Comparison of ENCODE assay signal across 13 mouse cellular contexts in genomic region chr4:80047956-80048355, GRCm38 (mm10).
DNase-seq lines count a peak whose midpoint lies in the region; ATAC-seq and TF ChIP-seq lines count a peak whose summit lies in the region.
"Had no signal": no experiment of that assay in that cellular context is flagged by ENCODE, and none has a peak within 500 bp of the region (broad histone marks: within the 10 kb centered on the region; RNA-seq: fewer than 3 reads in every experiment).

No protein-coding gene starts in this region.

- whole genome bisulfite sequencing in midbrain, embryonic 11.5 days = 84% methylated on average over 6 of the region's 6 CpGs
- 83% methylated on average over 6 of the region's 6 CpGs for WGBS in midbrain, embryonic 14.5 days

- no peaks in the 10 kb centered on the region for H3K27me3 ChIP-seq in midbrain, embryonic 11.5 days (ENCODE audit: control insufficient read depth, insufficient read depth, low read length)
- no peaks in the 10 kb centered on the region for H3K27me3 ChIP-seq in midbrain, embryonic 14.5 days (ENCODE audit: control insufficient read depth, insufficient read depth, low read length)
- H3K27me3 ChIP-seq: embryonic facial prominence, embryonic 12.5 days had no signal

- H3K4me1 ChIP-seq in midbrain, embryonic 11.5 days (ENCODE audit: control insufficient read depth, insufficient read depth, low read length) = no peaks in the 10 kb centered on the region
- H3K4me1 ChIP-seq in midbrain, embryonic 14.5 days (ENCODE audit: control insufficient read depth, insufficient read depth, low read length) = no peaks in the 10 kb centered on the region
- H3K4me1 ChIP-seq: embryonic facial prominence, embryonic 12.5 days had no signal

- no peak for TF ChIP-seq CTCF in left cerebral cortex, adult 2 months (IDR thresholded peaks at IDR 0.05)

- DNase-seq in midbrain, embryonic 11.5 days (ENCODE audit: low spot score, missing footprints) = peak; percentile 61
- DNase-seq in midbrain, embryonic 14.5 days = no peak
- DNase-seq in frontal cortex, postnatal 36 days (ENCODE audit: low spot score in 2 of 2) = peak; percentile 49 to 79
- DNase-seq in left cerebral cortex, adult 2 months (ENCODE audit: extremely low spot score in 1 of 2, low spot score in 2 of 2) = peak; percentile 35 to 42
- DNase-seq in right cerebral cortex, postnatal 25 days = peak; percentile 58
- no peak for DNase-seq in gastrocnemius, postnatal 4 days (ENCODE audit: low spot score in 2 of 2)
- no peak for DNase-seq in embryo, embryonic 11 days
- no peak for DNase-seq in thymus, postnatal 36 days
- DNase-seq: kidney, adult 8-10 months; liver; lung, postnatal 14 days; thymus, postnatal 25 days had no signal

- intact Hi-C loops in left cerebral cortex, adult 2 months (cut with DNase I) = no loop called here

- no peak overlapping the region for H3K27ac ChIP-seq in midbrain, embryonic 11.5 days (ENCODE audit: low read depth, low read length)
- no peak overlapping the region for H3K27ac ChIP-seq in midbrain, embryonic 14.5 days (replicated peaks; ENCODE audit: low read depth, low read length)
- H3K27ac ChIP-seq in left cerebral cortex, adult 2 months = no peak overlapping the region
- H3K27ac ChIP-seq: embryonic facial prominence, embryonic 12.5 days had no signal

- no peaks in the 10 kb centered on the region for H3K36me3 ChIP-seq in midbrain, embryonic 11.5 days (ENCODE audit: control insufficient read depth, insufficient read depth, low read length)
- H3K36me3 ChIP-seq in midbrain, embryonic 14.5 days (ENCODE audit: control insufficient read depth, insufficient read depth, low read length) = no peaks in the 10 kb centered on the region
- H3K36me3 ChIP-seq: embryonic facial prominence, embryonic 12.5 days had no signal

- H3K4me3 ChIP-seq in midbrain, embryonic 11.5 days (ENCODE audit: low read depth, low read length) = no peak overlapping the region
- H3K4me3 ChIP-seq in midbrain, embryonic 14.5 days (replicated peaks; ENCODE audit: low read depth, low read length) = no peak overlapping the region
- H3K4me3 ChIP-seq in left cerebral cortex, adult 2 months = no peak overlapping the region
- H3K4me3 ChIP-seq: embryonic facial prominence, embryonic 12.5 days had no signal

- no peak overlapping the region for H3K4me2 ChIP-seq in midbrain, embryonic 11.5 days
- no peak overlapping the region for H3K4me2 ChIP-seq in midbrain, embryonic 14.5 days (ENCODE audit: low read length)
- H3K4me2 ChIP-seq: embryonic facial prominence, embryonic 12.5 days had no signal

- H3K9ac ChIP-seq in midbrain, embryonic 11.5 days (ENCODE audit: low read length) = no peak overlapping the region
- no peak overlapping the region for H3K9ac ChIP-seq in midbrain, embryonic 14.5 days (replicated peaks; ENCODE audit: low read length)
- H3K9ac ChIP-seq: embryonic facial prominence, embryonic 12.5 days had no signal

- no peak for ATAC-seq in midbrain, embryonic 11.5 days (ENCODE audit: low FRiP score)
- no peak for ATAC-seq in midbrain, embryonic 14.5 days (ENCODE audit: low FRiP score, low TSS enrichment)

- no peaks in the 10 kb centered on the region for H3K9me3 ChIP-seq in midbrain, embryonic 11.5 days (ENCODE audit: control insufficient read depth, low read length)
- H3K9me3 ChIP-seq in midbrain, embryonic 14.5 days (ENCODE audit: control insufficient read depth, low read length) = no peaks in the 10 kb centered on the region
- H3K9me3 ChIP-seq: embryonic facial prominence, embryonic 12.5 days had no signal

Comparison
In these comparisons a context has a peak if more than half of its experiments do, and no peak if none do; other contexts are left out.
1. DNase-seq: peak in midbrain, embryonic 11.5 days (single experiment), frontal cortex, postnatal 36 days (2 of 2), left cerebral cortex, adult 2 months (2 of 2) and right cerebral cortex, postnatal 25 days (single experiment); none in midbrain, embryonic 14.5 days (single experiment), gastrocnemius, postnatal 4 days (0 of 2), embryo, embryonic 11 days (single experiment) and thymus, postnatal 36 days (0 of 2).